Mouse (Mus musculus) CH12.LX (cell line): Measurements from ENCODE around the gene Zhx3. TPM values are rescaled to one million over a fixed set of nuclear protein-coding genes. Genes with fewer than 3 reads are reported as not detected.

ENCODE experiments used
- DNase-seq: peaks from one replicate; pipeline ENCODE4 v3.0.0-alpha.2; 2013; ENCODE audit errors: extremely low read depth
- H3K27ac ChIP-seq: 2 replicates; pipeline ENCODE4 v1.5.1; 2012; ENCODE audit warnings: low read depth, mild to moderate bottlenecking, control low read depth, moderate library complexity; ENCODE audit not compliant: insufficient read depth
- H3K27me3 ChIP-seq: replicated peaks from 2 replicates; pipeline ENCODE3; 2012; ENCODE audit warnings: inconsistent platforms
- H3K36me3 ChIP-seq, 2 experiments: replicated peaks in 1 of 2; 2 replicates each; pipeline versions ENCODE3 to v1.6.1; 2012; ENCODE audit warnings: inconsistent platforms in 1 of 2, low read length in 1 of 2, mild to moderate bottlenecking in 1 of 2, mixed read lengths in 1 of 2, moderate library complexity in 1 of 2; ENCODE audit not compliant: control insufficient read depth in 1 of 2, insufficient read depth in 1 of 2
- H3K4me1 ChIP-seq, 2 experiments: 2 replicates each; pipeline ENCODE4 v1.6.1; 2012; ENCODE audit warnings: inconsistent platforms in 1 of 2, moderate library complexity in 1 of 2; ENCODE audit not compliant: insufficient read depth in 2 of 2, control insufficient read depth in 1 of 2
- H3K4me2 ChIP-seq: 2 replicates; pipeline ENCODE4 v1.6.1; 2012; ENCODE audit warnings: low read depth, mild to moderate bottlenecking, control low read depth; ENCODE audit not compliant: poor library complexity, insufficient read depth, severe bottlenecking
- H3K4me3 ChIP-seq, 3 experiments: fragments of 150-350 bp in 1 of 3; sonication (generic) in 1 of 3; replicated peaks in 1 of 3; 2 replicates each; pipeline versions ENCODE3 to v1.5.1; 2011 to 2012; ENCODE audit warnings: low read depth in 2 of 3, low read length in 2 of 3, mild to moderate bottlenecking in 2 of 3, moderate library complexity in 2 of 3, control low read depth in 1 of 3, improper control_type of control experiment in 1 of 3, inconsistent platforms in 1 of 3, mixed read lengths in 1 of 3; ENCODE audit not compliant: poor library complexity in 1 of 3
- H3K79me2 ChIP-seq: replicated peaks from 2 replicates; pipeline ENCODE4 v1.6.1; 2012; ENCODE audit warnings: mild to moderate bottlenecking, moderate library complexity; ENCODE audit not compliant: control insufficient read depth, poor library complexity, insufficient read depth, severe bottlenecking; ENCODE audit errors: extremely low read depth
- H3K9ac ChIP-seq: 2 replicates; pipeline ENCODE4 v1.6.1; 2012; ENCODE audit warnings: low read depth, mild to moderate bottlenecking, control low read depth, moderate library complexity; ENCODE audit not compliant: insufficient read depth
- H3K9me3 ChIP-seq: replicated peaks from 2 replicates; pipeline ENCODE3; 2012; ENCODE audit warnings: low read length, inconsistent platforms, mixed read lengths
- BHLHE40 ChIP-seq: IDR thresholded peaks from 2 replicates; pipeline ENCODE4 v1.6.1; 2011; ENCODE audit warnings: mild to moderate bottlenecking, low read depth, low read length, improper control_type of control experiment
- CHD1 ChIP-seq: IDR thresholded peaks from 2 replicates; pipeline ENCODE4 v1.6.1; 2012; ENCODE audit warnings: low read depth, low read length, improper control_type of control experiment, inconsistent platforms
- CTCF ChIP-seq, 2 experiments: IDR thresholded peaks in 1 of 2; conservative IDR thresholded peaks in 1 of 2; 2 replicates each; pipeline ENCODE4 v1.5.1; 2011 to 2012; ENCODE audit warnings: low read depth in 2 of 2, low read length in 2 of 2, improper control_type of control experiment in 1 of 2, inconsistent platforms in 1 of 2, mild to moderate bottlenecking in 1 of 2, moderate library complexity in 1 of 2
- EP300 ChIP-seq: IDR thresholded peaks from 2 replicates; pipeline ENCODE4 v1.6.1; 2011; ENCODE audit warnings: low read length, improper control_type of control experiment
- GABPA ChIP-seq: IDR thresholded peaks from 2 replicates; pipeline ENCODE4 v1.6.1; 2012; ENCODE audit warnings: low read depth, low read length, improper control_type of control experiment, inconsistent platforms; ENCODE audit not compliant: insufficient replicate concordance
- IRF4 ChIP-seq: IDR thresholded peaks from 2 replicates; pipeline ENCODE4 v1.6.1; 2014; ENCODE audit warnings: low read depth, mild to moderate bottlenecking, inconsistent platforms, low read length, improper control_type of control experiment
- JUN ChIP-seq: IDR thresholded peaks from 2 replicates; pipeline ENCODE4 v1.6.1; 2011; ENCODE audit warnings: low read depth, mild to moderate bottlenecking, low read length, improper control_type of control experiment, moderate library complexity; ENCODE audit not compliant: insufficient read depth
- JUND ChIP-seq: conservative IDR thresholded peaks from 2 replicates; pipeline ENCODE4 v1.6.1; 2011; ENCODE audit warnings: low read depth, low read length, improper control_type of control experiment
- MAFK ChIP-seq: IDR thresholded peaks from 2 replicates; pipeline ENCODE4 v1.6.1; 2011; ENCODE audit warnings: low read length, improper control_type of control experiment; ENCODE audit not compliant: insufficient replicate concordance
- MAZ ChIP-seq: IDR thresholded peaks from 2 replicates; pipeline ENCODE4 v1.6.1; 2012; ENCODE audit warnings: low read depth, mild to moderate bottlenecking, inconsistent platforms, low read length, improper control_type of control experiment, moderate library complexity
- MXI1 ChIP-seq: IDR thresholded peaks from 2 replicates; pipeline ENCODE4 v1.6.1; 2011; ENCODE audit warnings: mild to moderate bottlenecking, low read depth, low read length, improper control_type of control experiment
- MYC ChIP-seq: IDR thresholded peaks from 2 replicates; pipeline ENCODE4 v1.6.1; 2011; ENCODE audit warnings: low read depth, mild to moderate bottlenecking, improper control_type of control experiment, low read length
- NRF1 ChIP-seq: IDR thresholded peaks from 2 replicates; pipeline ENCODE4 v1.6.1; 2014; ENCODE audit warnings: low read depth, mild to moderate bottlenecking, inconsistent platforms, low read length, improper control_type of control experiment, moderate library complexity
- PAX5 ChIP-seq: IDR thresholded peaks from 2 replicates; pipeline ENCODE4 v1.6.1; 2012; ENCODE audit warnings: low read length, inconsistent platforms, mixed read lengths
- RAD21 ChIP-seq: IDR thresholded peaks from 2 replicates; pipeline ENCODE4 v1.6.1; 2011; ENCODE audit warnings: low read depth, mild to moderate bottlenecking, low read length, improper control_type of control experiment, moderate library complexity
- TBP ChIP-seq: conservative IDR thresholded peaks from 2 replicates; pipeline ENCODE4 v1.6.1; 2011; ENCODE audit warnings: low read depth, low read length, improper control_type of control experiment
- UBTF ChIP-seq: IDR thresholded peaks from 2 replicates; pipeline ENCODE4 v1.6.1; 2012; ENCODE audit warnings: low read depth, mild to moderate bottlenecking, inconsistent platforms, low read length, improper control_type of control experiment, moderate library complexity
- USF1 ChIP-seq: IDR thresholded peaks from 2 replicates; pipeline ENCODE4 v1.6.1; 2014; ENCODE audit warnings: low read depth, mild to moderate bottlenecking, inconsistent platforms, low read length, improper control_type of control experiment
- USF2 ChIP-seq: conservative IDR thresholded peaks from 2 replicates; pipeline ENCODE4 v1.6.1; 2011; ENCODE audit warnings: low read depth, low read length, improper control_type of control experiment
- ZKSCAN1 ChIP-seq: IDR thresholded peaks from 2 replicates; pipeline ENCODE4 v1.6.1; 2012; ENCODE audit warnings: low read depth, inconsistent platforms, low read length, improper control_type of control experiment, borderline replicate concordance
- ZNF384 ChIP-seq: IDR thresholded peaks from 2 replicates; pipeline ENCODE4 v1.6.1; 2012; ENCODE audit warnings: low read depth, low read length, improper control_type of control experiment, inconsistent platforms
- dilution Hi-C: fragments of 300-500 bp; cut with MboI; formaldehyde crosslinking; loops from 2 replicates; pipeline ENCODE4 v1.14.3; 2020; ENCODE audit warnings: low sequenced_read_pairs; ENCODE audit not compliant: extremely low pct_unique_long_range_greater_than_20kb, extremely low pct_ligation_motif_present
- in situ Hi-C: fragments of 300-500 bp; cut with MboI; formaldehyde crosslinking; loops from 3 replicates; pipeline ENCODE4 v1.14.3; 2019; ENCODE audit warnings: low sequenced_read_pairs, low pct_ligation_motif_present, low pct_unique_long_range_greater_than_20kb, mixed read lengths
- polyA plus RNA-seq: library from polyadenylated mRNA; unstranded; fragments of >175 nt; gene quantifications from 2 replicates; pipeline ENCODE4 v1.2.1, GENCODE M21; 2012; ENCODE audit warnings: low read depth; ENCODE audit not compliant: insufficient read length
- total RNA-seq, 2 experiments: library from RNA; depleted of rRNA; stranded (reverse); fragments of 300-350 nt in 1 of 2; fragments of >200 nt in 1 of 2; gene quantifications; 2 replicates each; pipeline ENCODE4 v1.2.3; 2012 to 2014

The Zhx3 gene
- total and polyA plus RNA-seq, 3 experiments: 1.3 to 4.2 (median 2.6) TPM

- no peak for DNase-seq
- H3K79me2 ChIP-seq: no peaks in the 10 kb centered on the region
- H3K4me1 ChIP-seq: peaks cover 0 to 20% of the 10 kb centered on the region in 2 experiments; a peak in 2 of 4 replicates
- peaks cover 10 to 59% of the 10 kb centered on the region in 2 experiments for H3K36me3 ChIP-seq
- no peak overlapping the region for H3K4me2 ChIP-seq
- H3K27ac ChIP-seq: no peak overlapping the region
- no peaks in the 10 kb centered on the region for H3K9me3 ChIP-seq
- TF ChIP-seq JUN: no peak
- no peak for TF ChIP-seq TBP
- TF ChIP-seq CHD1: no peak
- no peak for TF ChIP-seq IRF4
- TF ChIP-seq BHLHE40: no peak
- TF ChIP-seq PAX5: no peak
- TF ChIP-seq USF1: no peak
- no peak for TF ChIP-seq MAFK
- no peak for TF ChIP-seq USF2
- TF ChIP-seq MYC: no peak
- no peak for TF ChIP-seq RAD21
- in situ Hi-C loops: no loop called here
- H3K27me3 ChIP-seq: no peaks in the 10 kb centered on the region
- no peak overlapping the region for H3K9ac ChIP-seq
- no peak overlapping the region for H3K4me3 ChIP-seq
- dilution Hi-C loops: no loop called here
Observed at GRCm38 (mm10) chr2:160766371-160766771, 106.4 kb downstream of the Zhx3 start.

DNA sequence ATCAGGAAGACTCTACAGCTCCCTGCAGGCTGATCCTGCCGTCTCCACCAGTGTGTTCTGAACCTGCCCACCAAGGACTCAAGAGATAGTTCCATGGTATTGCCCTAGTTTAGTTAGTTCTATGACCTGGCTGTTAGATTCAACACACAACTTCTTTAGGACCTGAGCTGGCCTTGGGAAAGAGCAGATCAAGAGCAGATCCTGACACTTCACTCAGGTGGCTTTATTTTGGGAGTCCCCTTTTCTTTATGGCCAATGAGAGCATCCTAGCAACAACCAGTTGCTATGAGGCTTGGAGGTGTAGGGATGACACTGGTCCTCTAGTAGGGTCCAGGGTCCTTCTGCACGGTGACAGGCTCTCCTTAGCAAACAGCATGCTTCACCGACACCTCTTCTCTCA is 107.7 kb downstream of the Zhx3 start:
- DNase-seq: no peak
- Histone ChIP-seq H3K9ac (no peak overlapping the region), H3K27ac (no peak overlapping the region), H3K4me3 (no peak overlapping the region), H3K79me2 (no peaks in the 10 kb centered on the region), H3K4me1 (peaks cover 0 to 20% of the 10 kb centered on the region in 2 experiments; a peak in 2 of 4 replicates), H3K9me3 (no peaks in the 10 kb centered on the region), H3K4me2 (no peak overlapping the region), H3K36me3 (peaks cover 15 to 66% of the 10 kb centered on the region in 2 experiments), H3K27me3 (no peaks in the 10 kb centered on the region)
- in situ Hi-C loops (no loop called here), dilution Hi-C loops (no loop called here)
- no peak for TF ChIP-seq JUN
- TF ChIP-seq GABPA: no peak
- TF ChIP-seq JUND: no peak
- TF ChIP-seq CHD1: no peak
- TF ChIP-seq ZKSCAN1: no peak
- TF ChIP-seq NRF1: no peak
- TF ChIP-seq UBTF: no peak
- no peak for TF ChIP-seq EP300
- no peak for TF ChIP-seq ZNF384
- TF ChIP-seq MAZ: no peak
- no peak for TF ChIP-seq CTCF (conservative IDR thresholded peaks at IDR 0.05 in 1 of 2, IDR thresholded peaks at IDR 0.05 in 1 of 2; ENCODE audit: low read depth in 2 of 2, low read length in 2 of 2)
- no peak for TF ChIP-seq MXI1
